Mouse (Mus musculus) ES-Bruce4 (cell line): ENCODE data around the gene 2310061I04Rik. TPM values are rescaled to one million over a fixed set of nuclear protein-coding genes. Genes with fewer than 3 reads are reported as not detected.

Experiments used
- H3K27ac ChIP-seq: 2 replicates; pipeline ENCODE4 v1.5.1; 2012; ENCODE audit warnings: low read length, inconsistent platforms; ENCODE audit not compliant: insufficient read depth
- H3K27me3 ChIP-seq: 2 replicates; pipeline ENCODE4 v1.6.1; 2012; ENCODE audit warnings: mild to moderate bottlenecking, low read length, inconsistent platforms; ENCODE audit not compliant: control insufficient read depth, poor library complexity, insufficient read depth, severe bottlenecking
- H3K36me3 ChIP-seq: 2 replicates; pipeline ENCODE4 v1.6.1; 2012; ENCODE audit warnings: inconsistent platforms, mild to moderate bottlenecking, low read length, moderate library complexity; ENCODE audit not compliant: control insufficient read depth, poor library complexity, insufficient read depth, severe bottlenecking
- H3K4me1 ChIP-seq: one replicate; pipeline ENCODE4 v1.8.1; 2011; ENCODE audit warnings: low read length; ENCODE audit not compliant: control insufficient read depth, insufficient read depth
- H3K4me3 ChIP-seq: 2 replicates; pipeline ENCODE4 v1.5.1; 2011; ENCODE audit warnings: low read depth, mild to moderate bottlenecking, low read length
- H3K9ac ChIP-seq: 2 replicates; pipeline ENCODE4 v1.6.1; 2012; ENCODE audit warnings: low read depth, mild to moderate bottlenecking, inconsistent platforms; ENCODE audit not compliant: poor library complexity, severe bottlenecking
- H3K9me3 ChIP-seq: replicated peaks from 2 replicates; pipeline ENCODE4 v1.6.1; 2012; ENCODE audit warnings: mild to moderate bottlenecking, low read length, inconsistent platforms; ENCODE audit not compliant: control insufficient read depth, poor library complexity, insufficient read depth, severe bottlenecking
- CTCF ChIP-seq: IDR thresholded peaks from one replicate; pipeline ENCODE4 v1.8.1; 2011; ENCODE audit warnings: low read depth, low read length
- EP300 ChIP-seq: IDR thresholded peaks from 2 replicates; pipeline ENCODE4 v1.6.1; 2011; ENCODE audit warnings: low read depth, low read length; ENCODE audit not compliant: insufficient read depth
- POLR2A ChIP-seq: IDR thresholded peaks from one replicate; pipeline ENCODE4 v1.8.1; 2011; ENCODE audit warnings: low read length; ENCODE audit not compliant: insufficient read depth
- polyA plus RNA-seq: library from polyadenylated mRNA; stranded (reverse); fragments of >200 nt; gene quantifications from 2 replicates; pipeline ENCODE4 v1.2.4, GENCODE M21; 2011; ENCODE audit warnings: low read depth; ENCODE audit not compliant: missing spikeins, insufficient read depth, insufficient read length

The 2310061I04Rik gene
- polyA plus RNA-seq, 1 experiment: 58.9 TPM

- Histone ChIP-seq H3K36me3 (peaks cover 36% of the 10 kb centered on the region), H3K9ac (no peak overlapping the region), H3K4me1 (peaks cover 2% of the 10 kb centered on the region), H3K27ac (no peak overlapping the region), H3K4me3 (no peak overlapping the region), H3K27me3 (no peaks in the 10 kb centered on the region), H3K9me3 (no peaks in the 10 kb centered on the region)
- TF ChIP-seq CTCF: no peak
- no peak for TF ChIP-seq POLR2A
- TF ChIP-seq EP300: no peak
Observed at GRCm38 (mm10) chr17:35920862-35921562, 23.8 kb upstream of the 2310061I04Rik start.

GRCm38 (mm10) chr17:35920384-35920783 lies 23.2 kb upstream of the 2310061I04Rik start:
- H3K36me3 ChIP-seq: peaks cover 34% of the 10 kb centered on the region
- TF ChIP-seq POLR2A (no peak), EP300 (no peak), CTCF (no peak)

GRCm38 (mm10) chr17:35919864-35920301 lies 22.7 kb upstream of the 2310061I04Rik start:
- no peaks in the 10 kb centered on the region for H3K27me3 ChIP-seq
- H3K9me3 ChIP-seq: no peaks in the 10 kb centered on the region
- TF ChIP-seq EP300 (no peak), CTCF (no peak), POLR2A (no peak)
- peaks cover 34% of the 10 kb centered on the region for H3K36me3 ChIP-seq
- H3K27ac ChIP-seq: peak overlapping the region; percentile 92
- H3K4me3 ChIP-seq: no peak overlapping the region
- H3K4me1 ChIP-seq: peaks cover 2% of the 10 kb centered on the region
- H3K9ac ChIP-seq: peak overlapping the region; percentile 75

More at GRCm38 (mm10) chr17:35920384-35920783, 23.2 kb upstream of the 2310061I04Rik start:
- H3K27me3 ChIP-seq: no peaks in the 10 kb centered on the region
- no peak overlapping the region for H3K9ac ChIP-seq
- no peak overlapping the region for H3K4me3 ChIP-seq
- no peaks in the 10 kb centered on the region for H3K9me3 ChIP-seq
- H3K27ac ChIP-seq: 0 out of 2 replicates have a peak overlapping the region, but pooled peaks have one; percentile 92
- H3K4me1 ChIP-seq: peaks cover 2% of the 10 kb centered on the region

GRCm38 (mm10) chr17:35919060-35919715 lies 22.0 kb upstream of the 2310061I04Rik start:
- peaks cover 2% of the 10 kb centered on the region for H3K4me1 ChIP-seq
- peak overlapping the region; percentile 97 for H3K9ac ChIP-seq
- TF ChIP-seq POLR2A (no peak), CTCF (no peak), EP300 (no peak)
- peaks cover 32% of the 10 kb centered on the region for H3K36me3 ChIP-seq
- no peaks in the 10 kb centered on the region for H3K27me3 ChIP-seq
- H3K9me3 ChIP-seq: no peaks in the 10 kb centered on the region
- peak overlapping the region; percentile 68 for H3K4me3 ChIP-seq
- H3K27ac ChIP-seq: peak overlapping the region; percentile 92

- peak overlapping the region; percentile 97 for H3K27ac ChIP-seq
- no peak for TF ChIP-seq POLR2A
- TF ChIP-seq EP300: no peak
- no peak for TF ChIP-seq CTCF
- H3K9me3 ChIP-seq: no peaks in the 10 kb centered on the region
- H3K36me3 ChIP-seq: peaks cover 29% of the 10 kb centered on the region
- H3K9ac ChIP-seq: peak overlapping the region; percentile 97
- peak overlapping the region; percentile 99 for H3K4me3 ChIP-seq
- peaks cover 2% of the 10 kb centered on the region for H3K4me1 ChIP-seq
- H3K27me3 ChIP-seq: no peaks in the 10 kb centered on the region
Observed at GRCm38 (mm10) chr17:35918276-35919059, 21.2 kb upstream of the 2310061I04Rik start.
